Mouse (Mus musculus) heart, embryonic 12.5 days (tissue): ENCODE results near the gene Ddx25. TPM values are rescaled to one million over a fixed set of nuclear protein-coding genes. Genes with fewer than 3 reads are reported as not detected.
A peak's percentile ranks its signal among the peaks of the same experiment; 100 is the strongest.

Experiments used
- ATAC-seq: fragments of 200-750 bp; cut with Nextera tagmentation; 2 replicates; pipeline ENCODE4 v1.8.0; 2017; ENCODE audit warnings: moderate TSS enrichment, moderate library complexity; ENCODE audit not compliant: insufficient number of reproducible peaks, low FRiP score
- H3K27ac ChIP-seq: fragments of 300-500 bp; sonication (generic); 2 replicates; pipeline ENCODE4 v1.5.1; 2016; ENCODE audit warnings: mild to moderate bottlenecking, moderate library complexity; ENCODE audit not compliant: poor library complexity, severe bottlenecking
- H3K27me3 ChIP-seq: fragments of 300-500 bp; sonication (generic); replicated peaks from 2 replicates; pipeline ENCODE4 v1.6.1; 2016; ENCODE audit warnings: mild to moderate bottlenecking, moderate library complexity
- H3K36me3 ChIP-seq: fragments of 300-500 bp; sonication (generic); 2 replicates; pipeline ENCODE4 v1.6.1; 2016; ENCODE audit warnings: mild to moderate bottlenecking, moderate library complexity
- H3K4me1 ChIP-seq: fragments of 300-500 bp; sonication (generic); replicated peaks from 2 replicates; pipeline ENCODE4 v1.6.1; 2016; ENCODE audit warnings: mild to moderate bottlenecking
- H3K4me2 ChIP-seq: fragments of 300-500 bp; sonication (generic); 2 replicates; pipeline ENCODE4 v1.6.1; 2016; ENCODE audit warnings: mild to moderate bottlenecking, moderate library complexity
- H3K4me3 ChIP-seq: fragments of 300-500 bp; sonication (generic); 2 replicates; pipeline ENCODE4 v1.5.1; 2016; ENCODE audit warnings: mild to moderate bottlenecking
- H3K9ac ChIP-seq: fragments of 300-500 bp; sonication (generic); 2 replicates; pipeline ENCODE4 v1.6.1; 2016; ENCODE audit warnings: mild to moderate bottlenecking, moderate library complexity
- H3K9me3 ChIP-seq: fragments of 300-500 bp; sonication (generic); replicated peaks from 2 replicates; pipeline ENCODE4 v1.6.1; 2016; ENCODE audit warnings: mild to moderate bottlenecking, moderate library complexity
- WGBS: fragments of 180-500 bp; shearing (Covaris S2); methylation state at CpG from one replicate; pipeline ENCODE4 v1.1.7; 2016; 5-methylcytosine and 5-hydroxymethylcytosine counted together
- polyA plus RNA-seq: library from polyadenylated mRNA; unstranded; fragments of >200 nt; fragmentation: Nextera tagmentation; extraction: Ambion mirVana; gene quantifications from 2 replicates; pipeline ENCODE4 v1.2.1, GENCODE M21; 2016

Ddx25 gene
- polyA plus RNA-seq, 1 experiment from 2014 or later, result 1.7 TPM

DNA sequence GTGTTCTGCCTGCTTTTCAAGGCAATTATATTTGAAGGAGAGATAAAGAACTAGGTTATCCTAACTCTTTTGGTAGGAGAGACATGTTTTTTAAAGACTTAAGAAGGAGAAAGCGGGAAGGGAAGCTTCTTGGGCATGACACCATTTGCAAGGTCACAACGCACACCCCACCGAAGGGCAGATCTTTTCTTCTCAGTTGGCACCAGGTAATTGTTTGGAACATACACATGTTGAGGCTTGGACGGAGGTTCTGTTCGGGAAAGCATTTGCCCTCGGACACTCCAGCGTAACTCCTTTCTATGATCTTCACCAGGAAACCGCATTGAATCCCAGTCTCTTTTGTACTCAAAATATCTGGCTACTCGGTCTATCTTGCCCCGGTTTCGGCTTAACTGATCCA lies 2.7 kb upstream of the Ddx25 start:
- ATAC-seq, result no peak
- no peaks in the 10 kb centered on the region for H3K9me3 ChIP-seq
- H3K4me3 ChIP-seq, result no peak overlapping the region
- 0 out of 2 replicates have a peak, but pooled peaks cover 6% of the 10 kb centered on the region for H3K27me3 ChIP-seq
- no peak overlapping the region for H3K9ac ChIP-seq
- H3K4me1 ChIP-seq, result peaks cover 28% of the 10 kb centered on the region
- H3K27ac ChIP-seq, result no peak overlapping the region
- peaks cover 17% of the 10 kb centered on the region for H3K36me3 ChIP-seq
- no peak overlapping the region for H3K4me2 ChIP-seq
- 92% methylated on average over 11 of the region's 11 CpGs for WGBS

DNA sequence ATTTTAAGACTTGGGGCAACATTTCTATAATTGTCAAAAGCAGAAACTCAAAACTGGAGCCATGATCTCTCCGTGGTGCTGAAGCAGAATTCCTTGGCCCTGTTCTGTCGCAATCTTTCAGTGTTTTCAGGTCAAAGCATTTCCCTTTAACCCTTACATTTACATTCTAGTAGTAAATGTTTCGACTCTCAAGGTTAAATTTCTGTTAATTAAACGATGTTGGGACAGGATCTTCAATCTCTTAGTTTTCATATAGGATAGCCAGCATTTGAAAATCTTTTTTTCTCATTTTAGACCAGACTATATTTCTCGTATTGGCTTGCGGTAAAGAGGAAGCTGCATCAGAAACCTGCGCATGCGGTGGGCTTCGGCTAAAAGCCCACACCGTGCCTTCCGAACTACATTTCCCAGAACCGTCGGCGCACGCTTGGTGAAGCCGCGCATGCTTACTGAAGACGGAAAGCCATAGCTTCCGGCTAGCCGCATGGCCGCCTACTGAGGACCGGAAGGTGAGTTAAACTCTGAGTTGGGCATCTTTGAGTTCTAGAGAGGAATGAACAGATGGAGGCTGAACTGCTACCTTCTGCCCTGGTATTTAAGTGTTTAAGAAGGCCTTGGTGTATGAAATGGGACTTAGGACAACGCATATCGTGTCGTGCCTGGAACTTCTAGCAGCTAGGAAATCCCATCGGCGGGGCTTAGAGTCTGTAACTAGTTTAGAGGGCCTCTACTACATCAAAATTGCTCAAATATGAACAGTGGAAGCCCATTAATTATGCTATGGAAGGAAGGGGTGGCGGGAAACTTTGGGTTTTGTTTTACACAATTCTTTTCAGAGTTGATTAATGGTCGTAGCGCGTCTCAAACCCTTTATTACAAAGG lies 922 bp upstream of the Ddx25 start:
- WGBS, result 2% methylated on average over 31 of the region's 31 CpGs
- peaks cover 17% of the 10 kb centered on the region for H3K4me1 ChIP-seq
- peak overlapping the region; percentile 81 for H3K4me3 ChIP-seq
- 0 out of 2 replicates have a peak overlapping the region, but pooled peaks have one; percentile 46 for H3K27ac ChIP-seq
- peak overlapping the region; percentile 78 for H3K9ac ChIP-seq
- no peaks in the 10 kb centered on the region for H3K9me3 ChIP-seq
- peak overlapping the region; percentile 100 for H3K4me2 ChIP-seq
- peaks cover 11% of the 10 kb centered on the region for H3K36me3 ChIP-seq
- H3K27me3 ChIP-seq, result 0 out of 2 replicates have a peak, but pooled peaks cover 6% of the 10 kb centered on the region
- ATAC-seq, result peak; percentile 85

DNA sequence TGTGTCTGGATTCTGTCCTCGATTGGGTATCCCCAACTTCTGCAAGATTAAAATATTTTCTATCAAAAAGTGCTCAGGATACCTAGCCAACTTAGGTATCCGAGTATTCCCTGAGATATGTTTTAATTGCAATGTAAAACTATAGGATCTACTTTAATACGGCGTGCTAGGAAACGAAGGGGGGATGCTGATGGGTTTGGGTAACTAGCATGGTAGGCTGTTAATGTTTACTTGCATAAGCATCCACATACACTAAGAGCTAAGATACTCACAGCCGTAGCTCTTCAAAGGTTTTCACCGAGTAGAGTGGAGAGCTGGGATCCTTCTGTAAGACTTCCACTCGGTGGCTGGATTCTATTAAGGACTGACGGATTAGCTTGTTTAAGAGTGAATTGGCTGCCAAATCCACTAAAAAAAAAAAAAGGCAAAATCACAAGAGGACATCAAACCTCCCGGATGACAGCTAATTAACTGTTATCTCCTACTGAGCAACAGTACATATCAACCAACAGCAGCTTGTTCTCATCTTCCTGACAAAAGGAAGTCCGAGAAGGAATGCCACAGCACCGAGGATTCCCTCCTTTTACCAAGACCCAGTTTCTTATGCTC lies 1.7 kb downstream of the Ddx25 start:
- Histone ChIP-seq H3K27ac (no peak overlapping the region), H3K9ac (no peak overlapping the region), H3K9me3 (no peaks in the 10 kb centered on the region), H3K4me1 (peaks cover 20% of the 10 kb centered on the region), H3K4me2 (no peak overlapping the region), H3K4me3 (no peak overlapping the region), H3K27me3 (0 out of 2 replicates have a peak, but pooled peaks cover 6% of the 10 kb centered on the region), H3K36me3 (peaks cover 7% of the 10 kb centered on the region)
- WGBS, result 41% methylated on average over 12 of the region's 12 CpGs
- ATAC-seq, result no peak

DNA sequence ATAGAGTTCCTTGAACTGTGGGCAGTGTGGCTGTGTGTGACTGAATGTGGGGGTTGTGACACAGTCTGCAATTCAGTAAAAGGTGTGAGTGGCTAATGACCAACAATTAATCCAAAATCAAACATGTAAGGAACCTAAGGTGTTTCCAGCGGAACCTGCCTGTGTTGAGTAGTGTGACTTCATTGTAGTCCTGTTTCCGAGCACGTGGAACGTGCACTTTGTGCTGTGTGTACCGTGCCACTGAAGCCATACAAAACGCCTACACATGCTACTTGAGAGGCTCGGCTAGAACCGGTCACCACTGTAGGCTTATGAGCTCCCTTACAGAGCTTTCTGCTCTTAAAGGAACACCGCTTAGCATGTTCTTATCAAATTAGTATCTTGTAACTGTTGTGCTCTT lies 9.9 kb downstream of the Ddx25 start:
- Histone ChIP-seq H3K36me3 (no peaks in the 10 kb centered on the region), H3K27me3 (no peaks in the 10 kb centered on the region), H3K9me3 (no peaks in the 10 kb centered on the region), H3K9ac (no peak overlapping the region), H3K4me1 (no peaks in the 10 kb centered on the region), H3K4me2 (no peak overlapping the region), H3K4me3 (no peak overlapping the region), H3K27ac (no peak overlapping the region)
- ATAC-seq, result no peak
- 78% methylated on average over 9 of the region's 9 CpGs for WGBS

DNA sequence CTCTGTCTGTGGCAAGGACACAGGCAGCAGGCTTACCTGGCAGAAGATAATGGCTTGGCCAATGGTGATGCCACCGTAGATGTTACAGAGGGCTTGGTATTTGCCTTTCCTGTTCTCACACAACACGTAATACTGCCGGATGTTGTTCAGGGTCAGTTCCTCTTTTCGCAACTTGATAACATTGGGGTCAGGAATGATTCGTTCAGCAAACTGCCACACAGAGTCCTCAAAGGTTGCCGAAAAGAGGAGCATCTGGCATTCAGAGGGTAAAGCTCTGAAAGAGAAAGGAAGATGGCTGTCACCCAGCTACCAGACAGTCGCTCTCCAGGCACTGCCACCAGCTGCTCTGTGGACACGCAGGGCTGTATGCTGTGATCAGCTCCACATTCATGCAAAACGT lies 11.6 kb downstream of the Ddx25 start:
- H3K36me3 ChIP-seq, result no peaks in the 10 kb centered on the region
- 70% methylated on average over 9 of the region's 9 CpGs for WGBS
- no peak overlapping the region for H3K27ac ChIP-seq
- ATAC-seq, result no peak
- H3K4me2 ChIP-seq, result no peak overlapping the region
- no peaks in the 10 kb centered on the region for H3K9me3 ChIP-seq
- no peak overlapping the region for H3K9ac ChIP-seq
- no peak overlapping the region for H3K4me3 ChIP-seq
- H3K27me3 ChIP-seq, result 0 out of 2 replicates have a peak, but pooled peaks cover 3% of the 10 kb centered on the region
- H3K4me1 ChIP-seq, result no peaks in the 10 kb centered on the region

DNA sequence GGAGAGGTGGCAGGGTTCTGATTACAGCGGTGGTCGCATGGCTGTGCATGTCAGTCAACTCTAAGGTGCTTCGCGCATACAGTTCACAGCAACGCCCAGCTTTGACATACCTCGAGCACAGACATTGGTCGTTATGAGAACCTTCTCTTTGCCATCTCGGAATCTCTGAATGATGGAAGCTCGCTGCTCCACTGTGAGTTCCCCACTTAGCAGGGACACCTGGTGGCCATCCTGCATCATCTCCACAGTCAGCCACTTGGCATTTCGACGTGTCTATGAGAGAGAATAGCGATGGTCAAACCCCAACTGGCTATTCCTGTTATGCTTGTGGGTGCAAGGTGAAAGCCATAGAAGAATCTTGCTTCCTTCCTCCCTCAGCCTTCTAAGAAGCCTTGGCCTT lies 12.6 kb downstream of the Ddx25 start:
- ATAC-seq, result no peak
- WGBS, result 67% methylated on average over 12 of the region's 12 CpGs
- Histone ChIP-seq H3K27ac (no peak overlapping the region), H3K36me3 (no peaks in the 10 kb centered on the region), H3K27me3 (0 out of 2 replicates have a peak, but pooled peaks cover 3% of the 10 kb centered on the region), H3K9ac (no peak overlapping the region), H3K4me1 (no peaks in the 10 kb centered on the region), H3K4me3 (no peak overlapping the region), H3K9me3 (no peaks in the 10 kb centered on the region), H3K4me2 (no peak overlapping the region)

DNA sequence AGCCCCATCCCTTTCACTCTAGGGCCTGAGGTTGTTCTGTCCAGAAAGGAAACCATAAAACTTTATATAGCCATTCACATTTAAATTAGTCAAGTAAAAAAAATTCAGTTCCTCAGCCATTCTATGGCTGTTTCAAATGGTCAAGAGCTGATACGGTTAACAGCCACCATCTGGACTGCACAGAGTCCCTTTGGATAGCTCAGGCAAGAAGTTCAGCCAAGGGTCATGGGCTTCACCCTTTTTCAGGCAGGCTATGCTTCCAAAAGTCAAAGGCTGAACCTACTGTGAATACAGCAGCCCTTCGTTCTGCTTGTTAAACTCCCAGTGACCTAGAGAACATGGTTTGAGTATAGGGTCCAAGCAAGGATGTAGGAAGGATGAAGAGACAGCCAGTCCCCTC lies 13.7 kb downstream of the Ddx25 start:
- ATAC-seq, result no peak
- Histone ChIP-seq H3K36me3 (no peaks in the 10 kb centered on the region), H3K27me3 (0 out of 2 replicates have a peak, but pooled peaks cover 3% of the 10 kb centered on the region), H3K4me3 (no peak overlapping the region), H3K9ac (no peak overlapping the region), H3K4me2 (no peak overlapping the region), H3K9me3 (no peaks in the 10 kb centered on the region), H3K4me1 (no peaks in the 10 kb centered on the region), H3K27ac (no peak overlapping the region)
- 77% methylated on average over 2 of the region's 2 CpGs for WGBS

DNA sequence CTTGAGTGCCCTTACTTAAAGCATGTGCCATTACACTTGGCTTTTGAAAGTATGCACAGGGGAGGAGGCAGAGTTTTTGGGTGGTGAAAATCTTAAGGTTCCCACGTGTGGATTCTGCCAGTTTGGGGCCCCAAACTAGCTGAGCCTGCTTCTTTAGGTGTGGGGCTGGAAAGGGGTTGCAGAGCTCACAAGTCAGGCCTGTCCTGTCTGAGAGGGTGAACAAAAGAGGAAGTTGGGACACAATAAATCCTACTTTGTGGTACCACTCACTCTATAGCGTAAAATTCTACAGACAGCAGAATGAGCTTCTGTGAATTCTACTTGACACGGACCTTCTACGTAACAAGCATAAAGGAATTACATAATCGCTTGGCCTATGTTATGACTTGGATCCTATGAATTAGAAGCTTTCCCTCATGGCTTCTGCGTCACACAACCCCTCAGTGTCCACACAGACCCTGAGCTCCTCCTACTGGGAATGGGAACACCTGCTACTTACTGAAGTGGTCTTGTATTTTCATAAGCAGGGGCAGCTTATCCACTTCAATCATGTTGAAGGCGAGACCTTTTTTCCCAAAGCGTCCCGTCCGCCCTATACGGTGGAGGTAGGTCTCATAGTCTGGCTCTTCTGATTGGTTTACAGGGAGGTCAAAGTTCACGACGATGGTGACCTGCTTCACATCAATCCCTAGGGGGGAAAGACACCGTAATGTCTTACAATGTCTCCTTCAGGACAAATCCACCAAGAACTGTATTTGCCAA lies 15.0 kb downstream of the Ddx25 start:
- Histone ChIP-seq H3K4me2 (no peak overlapping the region), H3K4me3 (no peak overlapping the region), H3K27me3 (0 out of 2 replicates have a peak, but pooled peaks cover 3% of the 10 kb centered on the region), H3K36me3 (no peaks in the 10 kb centered on the region), H3K9ac (no peak overlapping the region), H3K4me1 (peaks cover 9% of the 10 kb centered on the region), H3K27ac (no peak overlapping the region), H3K9me3 (no peaks in the 10 kb centered on the region)
- 81% methylated on average over 14 of the region's 14 CpGs for WGBS
- no peak for ATAC-seq

DNA sequence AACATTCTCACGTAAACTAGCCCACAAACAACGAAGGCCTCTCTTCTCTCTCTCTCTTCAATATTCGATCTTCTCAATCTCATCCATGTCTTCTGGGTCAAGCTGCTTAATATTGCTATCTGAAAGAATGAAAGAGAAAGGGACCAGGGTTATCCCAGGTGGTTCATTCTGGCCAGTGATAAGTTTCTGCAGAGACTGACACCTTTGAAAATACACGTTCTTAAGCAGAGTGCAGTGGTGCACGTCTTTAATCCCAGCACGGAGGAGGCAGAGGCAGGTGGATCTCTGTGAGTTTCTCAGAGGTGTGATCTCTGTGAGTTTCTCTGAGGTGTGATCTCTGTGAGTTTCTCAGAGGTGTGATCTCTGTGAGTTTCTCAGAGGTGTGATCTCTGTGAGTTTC lies 16.4 kb downstream of the Ddx25 start:
- H3K27me3 ChIP-seq, result 0 out of 2 replicates have a peak, but pooled peaks cover 3% of the 10 kb centered on the region
- no peaks in the 10 kb centered on the region for H3K36me3 ChIP-seq
- peaks cover 17% of the 10 kb centered on the region for H3K4me1 ChIP-seq
- no peaks in the 10 kb centered on the region for H3K9me3 ChIP-seq
- 59% methylated on average over 6 of the region's 6 CpGs for WGBS
- no peak for ATAC-seq
- no peak overlapping the region for H3K4me3 ChIP-seq
- H3K27ac ChIP-seq, result no peak overlapping the region
- H3K4me2 ChIP-seq, result no peak overlapping the region
- no peak overlapping the region for H3K9ac ChIP-seq

DNA sequence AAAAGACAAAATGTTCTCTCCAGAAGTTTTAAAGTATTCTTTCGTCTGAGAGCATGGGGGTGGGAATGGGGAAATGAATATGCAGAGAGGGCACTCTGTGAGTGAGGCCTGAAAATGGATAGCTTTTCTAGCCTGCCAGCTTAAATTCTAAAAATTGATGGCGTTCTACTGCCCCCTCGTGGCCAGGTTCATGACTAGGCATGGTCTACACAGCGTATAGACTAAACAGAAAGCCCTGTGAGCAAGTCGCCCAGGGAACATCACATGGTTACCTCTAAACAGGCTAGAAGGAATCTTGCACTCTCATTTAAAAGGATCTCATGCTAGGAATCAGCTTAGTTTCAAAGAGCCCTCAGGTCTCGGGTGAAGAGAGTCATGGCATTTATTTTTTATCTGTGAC lies 16.8 kb downstream of the Ddx25 start:
- Histone ChIP-seq H3K27ac (no peak overlapping the region), H3K9ac (no peak overlapping the region), H3K4me3 (no peak overlapping the region), H3K27me3 (0 out of 2 replicates have a peak, but pooled peaks cover 3% of the 10 kb centered on the region), H3K36me3 (no peaks in the 10 kb centered on the region), H3K4me1 (peaks cover 17% of the 10 kb centered on the region), H3K4me2 (no peak overlapping the region), H3K9me3 (no peaks in the 10 kb centered on the region)
- ATAC-seq, result no peak
- WGBS, result 5% methylated on average over 6 of the region's 6 CpGs

DNA sequence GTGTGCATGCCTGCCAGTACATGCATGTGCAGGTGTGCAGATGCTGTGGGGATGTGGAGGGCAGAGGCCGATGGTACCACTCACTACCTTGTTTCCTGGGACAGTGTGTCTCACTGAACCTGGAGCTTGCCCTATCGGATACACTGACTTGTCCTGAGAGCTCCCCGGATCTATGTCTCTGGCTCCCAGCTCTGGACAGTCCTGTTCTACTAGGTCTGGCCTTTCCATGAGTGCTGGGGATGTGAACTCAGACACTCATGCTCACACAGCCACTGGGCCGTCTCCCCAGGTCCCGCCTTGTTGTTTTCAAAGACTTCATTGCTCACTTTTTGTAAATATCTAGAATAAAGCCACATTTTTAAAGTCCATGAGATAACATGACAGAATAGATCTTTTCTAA lies 17.3 kb downstream of the Ddx25 start:
- no peaks in the 10 kb centered on the region for H3K9me3 ChIP-seq
- ATAC-seq, result no peak
- 0 out of 2 replicates have a peak, but pooled peaks cover 3% of the 10 kb centered on the region for H3K27me3 ChIP-seq
- no peak overlapping the region for H3K9ac ChIP-seq
- H3K4me2 ChIP-seq, result no peak overlapping the region
- 81% methylated on average over 5 of the region's 5 CpGs for WGBS
- H3K36me3 ChIP-seq, result no peaks in the 10 kb centered on the region
- H3K27ac ChIP-seq, result no peak overlapping the region
- no peak overlapping the region for H3K4me3 ChIP-seq
- peaks cover 17% of the 10 kb centered on the region for H3K4me1 ChIP-seq
